8 mouse cellular contexts compared by ENCODE assay signal in genomic region chr11:51584431-51585248, GRCm38 (mm10). TPM values are rescaled to one million over a fixed set of nuclear protein-coding genes. Genes with fewer than 3 reads are reported as not detected.
DNase-seq lines count a peak whose midpoint lies in the region; ATAC-seq and TF ChIP-seq lines count a peak whose summit lies in the region.

Phykpl (plus strand) TSS chr11:51584757.

- peak within 1 kb of the TSS; percentile 75 to 81 for H3K4me3 ChIP-seq in MEL (ENCODE audit: control insufficient read depth in 1 of 2, insufficient read depth in 1 of 2, low read depth in 2 of 2, low read length in 2 of 2)
- peak within 1 kb of the TSS; percentile 93 for H3K4me3 ChIP-seq in cerebellum, adult 2 months (replicated peaks; ENCODE audit: insufficient read depth, low read depth, low read length)
- H3K4me3 ChIP-seq in forebrain, postnatal 0 days (ENCODE audit: low read depth, low read length) = peak within 1 kb of the TSS; percentile 59
- H3K4me3 ChIP-seq in lung, embryonic 15.5 days = peak within 1 kb of the TSS; percentile 81

- H3K4me2 ChIP-seq in forebrain, postnatal 0 days (ENCODE audit: low read depth) = peak within 1 kb of the TSS; percentile 97
- H3K4me2 ChIP-seq in lung, embryonic 15.5 days = peak within 1 kb of the TSS; percentile 86

- peak; percentile 98 for DNase-seq in MEL (ENCODE audit: low read depth, low spot score)
- DNase-seq in cerebellum, adult 2 months = peak; percentile 97 to 98
- peak; percentile 97 for DNase-seq in forebrain, postnatal 0 days
- DNase-seq in heart, postnatal 4 days = peak; percentile 99
- DNase-seq in layer of hippocampus, adult 8-10 months (ENCODE audit: low spot score in 2 of 2) = peak; percentile 91 to 92
- peak; percentile 95 for DNase-seq in ovary, adult 18-20 months (ENCODE audit: low spot score)
- DNase-seq in thymus, postnatal 0 days (ENCODE audit: low spot score) = peak; percentile 95

- TF ChIP-seq POLR2A in MEL (IDR thresholded peaks at IDR 0.05; ENCODE audit: control insufficient read depth in 1 of 2, insufficient read depth in 1 of 2, low read depth in 1 of 2, low read length in 2 of 2, poor library complexity in 1 of 2) = peak; percentile 95 to 96
- peak; percentile 85 for TF ChIP-seq POLR2A in cerebellum, adult 2 months (IDR thresholded peaks at IDR 0.05; ENCODE audit: borderline replicate concordance, insufficient read depth, low read length)

- H3K79me2 ChIP-seq in MEL (ENCODE audit: control insufficient read depth, insufficient read depth, low read length, poor library complexity) = peaks cover 21% of the 10 kb centered on the region

- peak; percentile 96 for ATAC-seq in forebrain, postnatal 0 days
- ATAC-seq in lung, embryonic 15.5 days (ENCODE audit: borderline replicate concordance, extremely low read depth, low FRiP score, low TSS enrichment) = peak; percentile 95

- peak within 1 kb of the TSS; percentile 83 for H3K27ac ChIP-seq in MEL (ENCODE audit: control insufficient read depth, low read depth, low read length)
- peak within 1 kb of the TSS; percentile 52 for H3K27ac ChIP-seq in cerebellum, adult 2 months (ENCODE audit: insufficient read depth, low read length)
- H3K27ac ChIP-seq in forebrain, postnatal 0 days (ENCODE audit: low read depth, low read length) = peak within 1 kb of the TSS; percentile 89
- H3K27ac ChIP-seq in lung, embryonic 15.5 days = peak within 1 kb of the TSS; percentile 93

- H3K9me3 ChIP-seq in MEL (replicated peaks; ENCODE audit: insufficient read depth, low read length) = no peaks in the 10 kb centered on the region
- H3K9me3 ChIP-seq in forebrain, postnatal 0 days (ENCODE audit: low read length) = no peaks in the 10 kb centered on the region
- H3K9me3 ChIP-seq in lung, embryonic 15.5 days = no peaks in the 10 kb centered on the region

- H3K9ac ChIP-seq in MEL (ENCODE audit: control insufficient read depth, low read depth, low read length, poor library complexity, severe bottlenecking) = peak within 1 kb of the TSS; percentile 89
- H3K9ac ChIP-seq in forebrain, postnatal 0 days = peak within 1 kb of the TSS; percentile 82
- peak within 1 kb of the TSS; percentile 84 for H3K9ac ChIP-seq in lung, embryonic 15.5 days

- H3K4me1 ChIP-seq in MEL (ENCODE audit: control insufficient read depth in 1 of 2, insufficient read depth in 2 of 2, low read length in 2 of 2) = peaks cover 0 to 3% of the 10 kb centered on the region in 2 experiments; a peak in 2 of 4 replicates
- H3K4me1 ChIP-seq in cerebellum, adult 2 months (ENCODE audit: control insufficient read depth, insufficient read depth, low read length) = peaks cover 6% of the 10 kb centered on the region
- peaks cover 16% of the 10 kb centered on the region for H3K4me1 ChIP-seq in forebrain, postnatal 0 days (ENCODE audit: insufficient read depth)
- H3K4me1 ChIP-seq in lung, embryonic 15.5 days = peaks cover 19% of the 10 kb centered on the region

- TF ChIP-seq CTCF in MEL (IDR thresholded peaks at IDR 0.05 in 2 of 3, conservative IDR thresholded peaks at IDR 0.05 in 1 of 3; ENCODE audit: control insufficient read depth in 1 of 3, insufficient read depth in 1 of 3, low read depth in 2 of 3, low read length in 3 of 3, poor library complexity in 1 of 3, severe bottlenecking in 1 of 3) = 0 out of 6 replicates have a peak, but pooled peaks of 1 of the 3 experiments have one; percentile 13
- peak; percentile 15; the same call in 1 of the 2 replicates for TF ChIP-seq CTCF in cerebellum, adult 2 months (IDR thresholded peaks at IDR 0.05; ENCODE audit: borderline replicate concordance, insufficient read depth, low read depth, low read length)
- TF ChIP-seq CTCF in forebrain, postnatal 0 days (IDR thresholded peaks at IDR 0.05; ENCODE audit: low read depth) = peak; percentile 66

- H3K36me3 ChIP-seq in MEL (ENCODE audit: control insufficient read depth in 1 of 2, insufficient read depth in 2 of 2, low read length in 2 of 2) = peaks cover 6 to 14% of the 10 kb centered on the region in 2 experiments
- peaks cover 28% of the 10 kb centered on the region for H3K36me3 ChIP-seq in forebrain, postnatal 0 days (ENCODE audit: insufficient read depth)
- H3K36me3 ChIP-seq in lung, embryonic 15.5 days = peaks cover 27% of the 10 kb centered on the region

- under 1% methylated on average over 59 of the region's 59 CpGs for WGBS in cerebellum, adult 2 months
- 1% methylated on average over 59 of the region's 59 CpGs for WGBS in forebrain, postnatal 0 days
- under 1% methylated on average over 59 of the region's 59 CpGs for WGBS in lung, embryonic 15.5 days

- no peak for TF ChIP-seq RAD21 in MEL (IDR thresholded peaks at IDR 0.05; ENCODE audit: low read depth, low read length)

- H3K27me3 ChIP-seq in MEL (ENCODE audit: control insufficient read depth in 1 of 2, insufficient read depth in 2 of 2, low read length in 2 of 2) = no peaks in the 10 kb centered on the region
- no peaks in the 10 kb centered on the region for H3K27me3 ChIP-seq in cerebellum, adult 2 months (ENCODE audit: control insufficient read depth, insufficient read depth, low read length)
- H3K27me3 ChIP-seq in forebrain, postnatal 0 days (ENCODE audit: insufficient read depth, low read length) = no peaks in the 10 kb centered on the region
- no peaks in the 10 kb centered on the region for H3K27me3 ChIP-seq in lung, embryonic 15.5 days

- TF ChIP-seq EP300 in MEL (IDR thresholded peaks at IDR 0.05; ENCODE audit: low read depth in 1 of 2, low read length in 2 of 2) = no peak

TF ChIP-seq in MEL, 35 proteins besides CTCF, POLR2A, EP300 and RAD21 (continues in another document):
- TF ChIP-seq UBTF (IDR thresholded peaks at IDR 0.05; ENCODE audit: borderline replicate concordance, insufficient read depth, low read depth, low read length) = no peak; the same call in 1 of the 2 replicates
- TF ChIP-seq MAFK (IDR thresholded peaks at IDR 0.05; ENCODE audit: borderline replicate concordance, low read depth, low read length) = no peak
- TF ChIP-seq ZMIZ1 (IDR thresholded peaks at IDR 0.05; ENCODE audit: low read depth, low read length) = peak; percentile 96
- no peak for TF ChIP-seq CHD2 (IDR thresholded peaks at IDR 0.05; ENCODE audit: low read length)
- TF ChIP-seq POLR2AphosphoS5 (IDR thresholded peaks at IDR 0.05; ENCODE audit: borderline replicate concordance, low read depth, low read length) = peak; percentile 81
- TF ChIP-seq TCF12 (IDR thresholded peaks at IDR 0.05; ENCODE audit: low read depth, low read length) = peak; percentile 66
- peak; percentile 83 for TF ChIP-seq MYC (IDR thresholded peaks at IDR 0.05; ENCODE audit: low read depth, low read length)
- peak; percentile 72; the same call in 1 of the 2 replicates for TF ChIP-seq SIN3A (IDR thresholded peaks at IDR 0.05; ENCODE audit: low read length)
- TF ChIP-seq TBP (IDR thresholded peaks at IDR 0.05; ENCODE audit: low read depth, low read length) = peak; percentile 72
- TF ChIP-seq E2F4 (IDR thresholded peaks at IDR 0.05; ENCODE audit: borderline replicate concordance, low read depth, low read length) = peak; percentile 71; the same call in 1 of the 2 replicates
- peak; percentile 53; the same call in 1 of the 2 replicates for TF ChIP-seq ETS1 (IDR thresholded peaks at IDR 0.05; ENCODE audit: low read depth, low read length)
- no peak for TF ChIP-seq ZC3H11A (IDR thresholded peaks at IDR 0.05; ENCODE audit: low read depth, low read length)
- no peak for TF ChIP-seq JUND (IDR thresholded peaks at IDR 0.05; ENCODE audit: low read depth, low read length)
- TF ChIP-seq POLR2AphosphoS2 (IDR thresholded peaks at IDR 0.05; ENCODE audit: low read length) = peak; percentile 98
- TF ChIP-seq USF1 (IDR thresholded peaks at IDR 0.05; ENCODE audit: low read depth, low read length) = no peak
- TF ChIP-seq MYB (IDR thresholded peaks at IDR 0.05; ENCODE audit: low read depth, low read length) = no peak
- TF ChIP-seq MXI1 (IDR thresholded peaks at IDR 0.05; ENCODE audit: low read depth, low read length) = peak; percentile 82
- TF ChIP-seq ZKSCAN1 (IDR thresholded peaks at IDR 0.05; ENCODE audit: low read depth, low read length) = no peak; the same call in 1 of the 2 replicates
- peak; percentile 75 for TF ChIP-seq MAX (IDR thresholded peaks at IDR 0.05; ENCODE audit: low read length)
- 0 out of 2 replicates have a peak, but pooled peaks have one; percentile 29 for TF ChIP-seq CHD1 (IDR thresholded peaks at IDR 0.05; ENCODE audit: low read depth, low read length)
- no peak for TF ChIP-seq USF2 (IDR thresholded peaks at IDR 0.05; ENCODE audit: borderline replicate concordance in 1 of 2, insufficient read depth in 1 of 2, low read depth in 1 of 2, low read length in 2 of 2)
- no peak for TF ChIP-seq ZNF384 (IDR thresholded peaks at IDR 0.05; ENCODE audit: low read depth, low read length)
- TF ChIP-seq MAZ (IDR thresholded peaks at IDR 0.05; ENCODE audit: low read depth, low read length) = peak; percentile 35; the same call in 1 of the 2 replicates
- no peak for TF ChIP-seq RCOR1 (IDR thresholded peaks at IDR 0.05; ENCODE audit: low read depth, low read length)
- TF ChIP-seq BHLHE40 (IDR thresholded peaks at IDR 0.05; ENCODE audit: borderline replicate concordance, low read depth, low read length) = no peak
- TF ChIP-seq TAL1 (IDR thresholded peaks at IDR 0.05; ENCODE audit: low read length) = no peak
- TF ChIP-seq NELFE (IDR thresholded peaks at IDR 0.05; ENCODE audit: low read depth, low read length) = peak; percentile 97
- TF ChIP-seq ELF1 (IDR thresholded peaks at IDR 0.05; ENCODE audit: low read depth, low read length) = 0 out of 2 replicates have a peak, but pooled peaks have one; percentile 1
- TF ChIP-seq HCFC1 (IDR thresholded peaks at IDR 0.05; ENCODE audit: low read depth, low read length) = peak; percentile 69; the same call in 1 of the 2 replicates
- no peak for TF ChIP-seq KAT2A (conservative IDR thresholded peaks at IDR 0.05; ENCODE audit: low read depth, low read length)

RNA-seq across cellular contexts. Expression of gene Phykpl, which starts in this region (rescaled TPM):
- 17.2 and 22.7 TPM in 2 replicates for total RNA-seq in MEL (2012; rRNA removed)
- polyA plus RNA-seq in MEL (2012; ENCODE audit: insufficient read depth in 1 of 2, insufficient read length in 2 of 2, low read depth in 1 of 2, low replicate concordance in 2 of 2, missing spikeins in 1 of 2) = 10 to 100 TPM in 1 of 2 experiments, not detected in 1; 23.0 TPM
- 19.3 and 23.2 TPM in 2 replicates for polyA plus RNA-seq in cerebellum, adult 2 months (2012; rRNA removed)
- total RNA-seq in forebrain, postnatal 0 days (2014; rRNA removed) = 5.6 and 7.9 TPM in 2 replicates
- 6.7 and 8.4 TPM in 2 replicates for polyA plus RNA-seq in forebrain, postnatal 0 days (2015; fragmentation: Nextera tagmentation; extraction: Ambion mirVana)
- total RNA-seq in heart, postnatal 4 days (2021) = 10 to 100 TPM; 11.7 to 12.3 TPM
- total RNA-seq in layer of hippocampus, adult 8-10 months (2022) = 10 to 100 TPM in 1 of 4 experiments, 1 to 10 TPM in 3; 7.9 to 10.2 (median 8.9) TPM
- polyA plus RNA-seq in lung, embryonic 15.5 days (2015; fragmentation: Nextera tagmentation; extraction: Ambion mirVana) = 18.1 and 20.8 TPM in 2 replicates
- 13.0 and 15.0 TPM in 2 replicates for polyA plus RNA-seq in thymus, postnatal 0 days (2015; fragmentation: Nextera tagmentation; extraction: Ambion mirVana)

Comparison
In these comparisons a context has a peak if more than half of its experiments do, and no peak if none do; other contexts are left out.
1. Peak in every context shown above with its lines: DNase-seq, ATAC-seq, H3K4me3 ChIP-seq and H3K27ac ChIP-seq.